Comparison of ENCODE assay signal across 9 mouse cellular contexts in genomic region chr9:57659774-57660173, GRCm38 (mm10). TPM values are rescaled to one million over a fixed set of nuclear protein-coding genes. Genes with fewer than 3 reads are reported as not detected.
A peak's percentile ranks its signal among the peaks of the same experiment; 100 is the strongest.
DNase-seq lines count a peak whose midpoint lies in the region; TF ChIP-seq lines count a peak whose summit lies in the region.
"Had no signal": no experiment of that assay in that cellular context is flagged by ENCODE, and none has a peak within 500 bp of the region (broad histone marks: within the 10 kb centered on the region; RNA-seq: fewer than 3 reads in every experiment).

No protein-coding gene starts in this region.

- peak; percentile 62 for TF ChIP-seq CTCF in C2C12 (IDR thresholded peaks at IDR 0.05; ENCODE audit: control insufficient read depth, insufficient read depth, insufficient read length)

- no peaks in the 10 kb centered on the region for H3K36me3 ChIP-seq in C2C12 (ENCODE audit: control insufficient read depth, insufficient read depth)

- DNase-seq in ZHBTc4 (ENCODE audit: low read depth, low spot score) (peak; percentile 86), liver (peak; percentile 77)
- DNase-seq in cerebellum, postnatal 4 days (ENCODE audit: low spot score in 2 of 2): peak; percentile 49 to 66
- DNase-seq in gastrocnemius, postnatal 36 days: peak; percentile 65 to 70
- peak; percentile 73 to 86 for DNase-seq in kidney, adult 8-10 months
- peak; percentile 45 to 67 for DNase-seq in natural killer cell, adult 2 months (ENCODE audit: low spot score in 2 of 2)
- peak; percentile 69 to 77 for DNase-seq in thymus, postnatal 10 days (ENCODE audit: low spot score in 2 of 2)

- H3K4me3 ChIP-seq in C2C12 (ENCODE audit: insufficient read depth, poor library complexity, severe bottlenecking): no peak overlapping the region

- intact Hi-C loops in gastrocnemius, postnatal 36 days (cut with DNase I): loop anchor here (2.0 to 5.0 kb wide), 2 partner anchors 85 to 172 kb away; no protein-coding TSS in a partner anchor

- no peaks in the 10 kb centered on the region for H3K79me2 ChIP-seq in C2C12 (ENCODE audit: control insufficient read depth, insufficient read depth)

- H3K27me3 ChIP-seq in C2C12 (ENCODE audit: control insufficient read depth, insufficient read depth, insufficient read length): no peaks in the 10 kb centered on the region

- H3ac ChIP-seq in C2C12 (ENCODE audit: control insufficient read depth, insufficient read length, low read depth): no peak overlapping the region

- no peaks in the 10 kb centered on the region for H3K79me3 ChIP-seq in C2C12 (ENCODE audit: low read depth)

TF ChIP-seq in C2C12, 6 proteins besides CTCF, POLR2A, EP300 and RAD21:
- TF ChIP-seq CEBPB (IDR thresholded peaks at IDR 0.05; ENCODE audit: low read depth) (no peak), FOSL1 (IDR thresholded peaks at IDR 0.05; ENCODE audit: insufficient read depth, low read length, poor library complexity, severe bottlenecking) (no peak), MAX (IDR thresholded peaks at IDR 0.05) (no peak), MYOG (IDR thresholded peaks at IDR 0.05; ENCODE audit: control insufficient read depth, extremely low read depth, insufficient read length) (no peak), MYOD1 (IDR thresholded peaks at IDR 0.05; ENCODE audit: control insufficient read depth, insufficient read length, low read depth) (no peak), USF1 (IDR thresholded peaks at IDR 0.05; ENCODE audit: low read depth) (no peak)

RNA-seq across cellular contexts. Expression of gene Csk, which starts 6.3 kb away (rescaled TPM):
- polyA plus RNA-seq in C2C12 (2012; fragmentation: generic; extraction: Trizol): 66.2 TPM
- total RNA-seq in gastrocnemius, postnatal 36 days (2021): 1 to 10 TPM; 8.5 to 9.5 TPM

RNA-seq across cellular contexts. Expression of gene Cyp1a2, which starts 23.7 kb away (rescaled TPM):
- polyA plus RNA-seq in C2C12 (2012; fragmentation: generic; extraction: Trizol): not detected
- not detected for total RNA-seq in gastrocnemius, postnatal 36 days (2021)

RNA-seq across cellular contexts. Expression of gene Cyp1a1, which starts 28.0 kb away (rescaled TPM):
- polyA plus RNA-seq in C2C12 (2012; fragmentation: generic; extraction: Trizol): 0.14 TPM
- total RNA-seq in gastrocnemius, postnatal 36 days (2021): under 1 TPM; 0.26 to 0.57 TPM
- total RNA-seq: gastrocnemius, postnatal 4 days had no signal

RNA-seq across cellular contexts. Expression of gene Lman1l, which starts 39.2 kb away (rescaled TPM):
- 0.68 TPM for polyA plus RNA-seq in C2C12 (2012; fragmentation: generic; extraction: Trizol)
- total RNA-seq in gastrocnemius, postnatal 36 days (2021): not detected
- total RNA-seq: gastrocnemius, postnatal 4 days had no signal

RNA-seq across cellular contexts. Expression of gene Edc3, which starts 48.6 kb away (rescaled TPM):
- polyA plus RNA-seq in C2C12 (2012; fragmentation: generic; extraction: Trizol): 16.8 TPM
- total RNA-seq in gastrocnemius, postnatal 36 days (2021): 1 to 10 TPM; 4.8 to 6.3 TPM
